Mouse (Mus musculus) naive thymus-derived CD4-positive, alpha-beta T cell, adult 2 months (primary cell): ENCODE measurements around the gene 9130230L23Rik.
A peak's percentile ranks its signal among the peaks of the same experiment; 100 is the strongest.
"Not testable (repeated sequence)": the region's sequence is repeated elsewhere in the genome, so short reads cannot be mapped to it uniquely, and the experiment has no call there.

Experiments
- DNase-seq: peaks from one replicate; pipeline ENCODE4 v3.0.0-alpha.2; 2011; ENCODE audit warnings: low read depth

Gene 9130230L23Rik

DNA sequence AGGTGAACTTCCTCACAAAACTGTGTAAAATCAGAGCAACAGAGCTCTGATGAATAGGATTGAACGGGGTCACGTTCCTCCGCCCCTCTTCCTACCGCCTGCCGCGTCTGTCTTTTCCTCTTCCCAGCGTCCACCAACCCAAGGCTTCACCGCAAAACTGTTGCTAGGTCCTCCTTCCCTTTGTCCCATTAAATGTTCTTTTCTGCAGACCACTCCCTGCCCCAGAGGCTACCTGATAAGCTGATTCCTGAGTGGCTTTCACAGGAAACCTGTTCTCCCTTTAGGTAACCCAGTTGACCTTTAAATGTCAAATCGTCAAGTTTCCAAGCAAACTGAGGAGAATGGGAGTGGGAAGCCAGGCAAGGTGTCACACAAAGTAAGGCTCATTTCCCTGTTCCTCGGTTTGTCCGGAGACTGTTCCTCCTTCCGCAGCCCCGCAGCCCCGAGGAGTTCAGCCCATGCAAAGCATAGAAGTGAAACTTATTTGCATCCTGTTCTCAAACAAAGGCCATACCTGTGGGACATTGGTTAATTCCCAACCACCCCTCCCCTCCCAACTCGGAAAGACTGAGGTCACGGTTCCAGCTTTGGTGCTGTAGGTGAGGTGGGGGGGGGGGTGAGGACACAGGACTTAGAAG, 1.1 kb upstream of the 9130230L23Rik start:
- DNase-seq = no peak

- DNase-seq = no peak
These were observed 2.9 kb downstream of the 9130230L23Rik start for GRCm38 (mm10) chr5:66001232-66001631.

DNA sequence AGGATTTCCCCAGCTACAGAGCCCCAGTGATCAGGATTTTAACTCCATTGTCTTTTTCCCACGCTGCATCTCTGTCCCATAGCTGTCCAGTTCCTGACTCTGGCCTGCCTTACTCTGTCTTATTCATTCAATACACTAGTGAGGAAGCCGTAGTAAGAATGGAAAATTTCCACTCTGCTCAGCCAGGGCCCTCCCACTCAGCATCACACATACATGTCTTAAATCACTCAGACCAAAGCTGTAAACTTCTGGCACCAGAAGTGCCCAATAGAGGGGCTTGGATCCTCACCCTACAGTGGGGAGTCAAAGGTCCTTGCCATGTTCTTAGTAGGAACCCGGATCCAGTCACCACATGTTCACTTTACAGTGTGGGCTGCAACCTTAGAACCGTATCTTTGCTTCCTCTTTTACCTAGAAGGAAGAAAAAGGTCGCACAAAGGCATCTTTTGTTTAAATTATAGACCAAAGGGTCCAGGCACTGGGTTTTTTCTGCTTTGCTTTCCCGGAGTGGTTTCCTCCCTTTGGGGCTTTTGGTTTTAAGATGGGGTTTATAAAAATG, 3.4 kb downstream of the 9130230L23Rik start:
- DNase-seq = no peak

DNA sequence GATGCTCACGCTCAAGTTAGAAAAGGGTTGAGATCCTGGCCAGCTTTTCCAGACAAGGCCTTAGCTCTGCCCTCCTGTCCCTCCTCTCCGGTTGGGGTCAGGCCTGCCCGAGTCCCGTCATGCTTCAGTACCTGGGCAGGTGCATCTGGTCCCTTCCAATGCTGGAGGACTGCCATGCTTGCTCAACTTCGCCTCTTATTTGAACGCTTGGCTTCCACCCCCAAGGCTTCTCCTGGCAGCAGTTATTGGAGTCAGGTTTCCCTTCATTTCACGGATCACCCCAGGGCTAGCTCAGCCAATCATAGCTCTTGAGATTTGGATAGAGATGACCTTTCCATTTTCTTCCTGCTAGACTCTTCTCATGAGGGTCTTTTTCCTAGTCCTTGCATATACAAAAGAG, 4.0 kb downstream of the 9130230L23Rik start:
- no peak for DNase-seq

DNA sequence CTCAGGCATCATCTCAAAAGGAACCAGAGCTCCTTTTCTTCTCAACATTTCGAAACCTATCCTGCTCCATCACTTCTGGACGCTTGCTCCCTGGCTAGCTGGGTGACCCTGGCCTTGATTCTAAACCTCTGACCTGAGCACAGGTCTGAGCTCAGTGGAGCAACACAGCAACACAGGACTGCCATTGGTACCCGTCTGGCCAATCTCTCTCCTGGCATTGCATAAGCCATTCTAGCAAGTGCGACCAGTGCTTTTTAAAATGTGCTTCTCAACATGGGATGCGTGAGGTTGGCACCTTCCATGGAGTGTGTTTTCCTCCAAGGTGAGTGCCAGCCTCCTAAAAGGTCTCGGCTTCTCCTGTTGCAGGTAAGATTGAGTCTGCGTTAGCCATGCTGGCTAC, 5.0 kb downstream of the 9130230L23Rik start:
- no peak for DNase-seq

- DNase-seq = no peak
These were observed 6.3 kb downstream of the 9130230L23Rik start for GRCm38 (mm10) chr5:65997813-65998212.

DNA sequence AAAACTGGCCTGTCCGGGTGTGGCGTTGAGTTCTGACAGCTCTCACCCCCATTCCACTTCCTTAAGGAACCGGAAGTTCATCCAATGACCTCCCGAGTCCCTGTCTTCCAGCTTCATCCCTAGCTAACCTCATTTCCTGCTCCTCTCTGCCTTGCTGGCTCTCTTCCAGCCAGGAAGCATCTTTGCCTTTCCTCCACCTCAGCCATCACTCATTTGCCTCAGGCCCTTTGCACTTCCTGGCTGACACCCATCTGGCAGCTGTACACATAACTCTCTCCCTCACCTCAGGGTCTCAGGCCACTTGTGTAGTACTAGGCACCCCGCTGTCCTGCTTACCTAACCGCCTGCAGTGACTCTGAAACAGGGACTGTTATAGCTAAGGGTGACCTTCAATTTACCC, 9.4 kb downstream of the 9130230L23Rik start:
- no peak for DNase-seq

DNA sequence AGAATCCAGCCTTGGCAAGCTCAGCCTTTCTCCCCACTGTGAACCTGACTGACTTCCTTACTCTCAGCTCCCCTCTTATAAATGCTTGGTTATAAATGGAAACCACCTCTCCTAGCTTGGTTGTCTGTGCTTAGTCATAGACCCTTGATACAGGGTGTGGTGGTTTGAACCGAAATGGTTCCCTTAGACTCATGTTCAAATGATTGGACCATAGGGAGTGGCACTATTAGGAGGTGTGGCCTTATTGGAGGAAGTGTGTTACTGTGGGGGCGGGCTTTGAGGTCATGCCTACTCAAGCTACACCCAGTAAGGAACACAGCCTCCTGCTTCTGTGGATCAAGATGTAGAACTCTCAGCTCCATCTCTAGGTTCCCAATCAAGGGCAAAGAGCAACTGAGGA, 12.9 kb downstream of the 9130230L23Rik start:
- DNase-seq = peak; percentile 19

DNA sequence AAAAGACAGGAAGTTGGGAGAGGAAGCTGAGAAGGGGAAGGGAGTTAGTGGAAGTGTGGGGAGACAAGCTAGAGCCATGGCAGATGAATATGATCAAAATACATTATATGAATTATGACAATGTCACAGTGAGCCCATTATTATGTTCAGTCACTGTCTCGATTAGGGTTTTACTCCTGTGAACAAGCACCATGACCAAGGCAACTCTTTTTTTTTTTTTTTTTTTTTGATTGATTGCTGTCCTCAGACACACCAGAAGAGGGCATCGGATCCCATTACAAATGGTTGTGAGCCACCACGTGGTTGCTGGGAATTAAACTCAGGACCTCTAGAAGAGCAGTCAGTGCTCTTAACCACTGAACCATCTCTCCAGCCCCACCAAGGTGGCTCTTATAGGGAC, 17.1 kb downstream of the 9130230L23Rik start:
- DNase-seq = not testable (repeated sequence)

DNA sequence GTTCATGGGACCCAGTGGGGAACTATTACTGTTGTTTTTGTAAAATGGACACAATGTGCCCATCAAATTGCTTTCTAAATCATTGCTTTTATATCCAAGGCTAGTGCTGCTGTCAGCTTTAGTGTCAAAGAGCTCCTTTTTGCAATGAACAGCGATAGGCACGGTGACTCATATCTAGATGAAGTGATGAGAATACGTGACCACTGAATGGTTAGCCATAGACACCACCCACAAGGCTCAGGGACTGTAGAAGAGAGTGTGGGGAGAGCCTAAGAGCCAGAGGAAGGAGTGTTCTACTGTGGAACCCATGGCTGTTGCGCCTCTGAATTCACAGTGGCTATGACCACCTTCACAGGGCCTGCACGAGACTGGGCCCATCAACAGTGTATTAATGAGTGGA, 17.7 kb downstream of the 9130230L23Rik start:
- DNase-seq = no peak

GRCm38 (mm10) chr5:65975731-65976130, 28.4 kb downstream of the 9130230L23Rik start:
- DNase-seq = no peak

DNA sequence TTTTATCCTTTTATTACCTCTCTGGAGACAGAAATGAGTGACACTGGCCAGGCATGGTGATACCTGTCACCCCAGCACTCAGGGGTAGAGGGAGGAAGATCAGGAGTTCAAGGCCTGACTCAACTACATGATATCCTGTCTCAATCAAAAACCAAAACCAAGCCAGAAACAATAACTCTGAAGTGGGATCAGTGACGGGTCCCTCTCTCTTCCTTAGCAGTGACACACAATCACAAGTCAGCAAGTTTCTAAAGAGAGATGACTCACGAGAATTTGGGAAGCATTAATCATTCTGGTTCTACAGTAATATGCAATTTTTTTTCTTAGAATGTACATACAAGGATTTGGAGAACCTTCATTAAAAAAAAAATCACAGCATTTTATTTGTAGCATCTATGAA, 30.9 kb downstream of the 9130230L23Rik start:
- DNase-seq = no peak

GRCm38 (mm10) chr5:65968004-65968403, 36.1 kb downstream of the 9130230L23Rik start:
- no peak for DNase-seq

DNA sequence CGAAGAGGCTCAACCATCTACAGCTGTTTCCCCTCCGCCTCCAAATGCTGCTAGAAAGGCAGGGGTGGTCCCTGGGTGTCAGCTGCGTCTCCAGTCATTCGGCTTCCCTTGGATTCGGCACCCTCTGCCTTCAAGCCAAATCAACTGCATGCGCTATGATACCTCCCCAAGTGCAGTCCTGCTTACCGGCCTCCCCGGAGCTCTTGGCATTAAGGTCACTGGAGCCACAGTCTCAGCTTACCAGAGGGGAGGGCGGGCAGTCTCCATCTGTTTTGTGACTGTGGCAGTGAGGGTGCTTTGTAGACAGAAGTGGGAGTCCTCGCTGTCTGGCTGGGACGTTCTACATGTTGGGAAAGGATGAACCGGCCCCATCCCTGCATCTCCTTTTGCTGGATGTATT, 37.0 kb downstream of the 9130230L23Rik start:
- no peak for DNase-seq

GRCm38 (mm10) chr5:65965771-65966279, 38.3 kb downstream of the 9130230L23Rik start:
- no peak for DNase-seq

GRCm38 (mm10) chr5:65963291-65963690, 40.8 kb downstream of the 9130230L23Rik start:
- DNase-seq = no peak

- no peak for DNase-seq
These were observed 43.5 kb downstream of the 9130230L23Rik start for GRCm38 (mm10) chr5:65960597-65960950.

- no peak for DNase-seq
These were observed 44.0 kb downstream of the 9130230L23Rik start for GRCm38 (mm10) chr5:65959893-65960596.

- DNase-seq = peak; percentile 82
These were observed 45.5 kb downstream of the 9130230L23Rik start for GRCm38 (mm10) chr5:65958597-65958996.

GRCm38 (mm10) chr5:65956144-65957008, 47.7 kb downstream of the 9130230L23Rik start:
- peak; percentile 28 for DNase-seq

DNA sequence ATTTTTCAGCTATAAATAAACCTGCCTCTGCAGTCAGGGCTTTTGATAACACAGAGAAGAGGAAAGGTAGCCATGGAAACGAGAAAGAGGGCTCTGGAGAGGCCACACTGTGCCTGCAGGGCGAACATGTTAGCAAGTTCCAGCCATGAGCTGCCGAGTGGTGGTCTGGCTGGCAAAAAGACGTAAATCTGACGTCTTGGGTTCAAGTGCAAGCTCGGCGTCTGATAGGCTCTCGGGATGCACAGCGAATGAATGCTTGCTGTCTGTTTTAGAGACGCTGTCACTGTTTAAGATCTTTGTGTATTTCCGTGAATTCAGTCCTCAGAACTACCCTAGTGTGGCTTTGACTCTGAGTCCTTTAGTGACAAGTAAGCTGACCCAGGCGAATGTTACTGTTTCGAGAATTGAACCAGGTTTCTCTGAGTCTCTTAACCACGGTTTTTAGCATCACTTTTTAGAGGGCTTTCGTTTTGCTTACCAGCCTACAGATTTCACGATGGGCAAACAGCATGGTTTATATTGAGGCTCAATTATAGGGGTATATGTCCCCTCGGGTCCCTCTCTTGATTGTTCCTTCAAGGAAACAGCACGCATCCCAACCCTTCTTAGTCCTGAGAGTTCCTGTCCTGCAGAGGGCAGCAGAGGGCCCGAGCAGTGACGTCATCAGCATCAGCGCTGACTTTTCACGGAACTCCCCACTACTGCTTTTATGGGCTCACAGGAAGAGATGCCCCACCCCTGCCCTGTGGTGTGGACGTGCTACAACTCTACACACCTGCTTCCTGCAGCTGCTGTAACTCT, 48.5 kb downstream of the 9130230L23Rik start:
- DNase-seq = peak; percentile 98
